Mouse (Mus musculus) gastrocnemius, adult 2 months (tissue): ENCODE data around the gene Olfr1286. TPM values are rescaled to one million over a fixed set of nuclear protein-coding genes. Genes with fewer than 3 reads are reported as not detected.

Source experiments
- DNase-seq: peaks from one replicate; pipeline ENCODE4 v3.0.0; 2022
- H3K27ac ChIP-seq: fragments of 200-600 bp; 2 replicates; pipeline ENCODE4 v1.8.1; 2022; ENCODE audit warnings: mild to moderate bottlenecking
- H3K4me3 ChIP-seq: fragments of 200-600 bp; 2 replicates; pipeline ENCODE4 v1.8.1; 2022; ENCODE audit warnings: mild to moderate bottlenecking, moderate library complexity
- CTCF ChIP-seq: fragments of 200-600 bp; IDR thresholded peaks from 2 replicates; pipeline ENCODE4 v1.8.1; 2022; ENCODE audit warnings: antibody characterized with exemption, mild to moderate bottlenecking, moderate library complexity
- intact Hi-C: fragments of 180-260 bp; cut with DNase I; formaldehyde crosslinking; loops from one replicate; pipeline ENCODE4 v1.15.1; 2025
- long read RNA-seq, 2 experiments: library from polyadenylated mRNA; stranded (forward); transcript quantifications; one replicate each; pipeline ENCODE4 v2.0.0; 2021
- total RNA-seq, 2 experiments: library from RNA; stranded (reverse); gene quantifications; 2 replicates each; pipeline ENCODE4 v1.2.3; 2021

Gene Olfr1286
- total RNA-seq = not detected
- long read RNA-seq, experiment 1 = 0 reads
- long read RNA-seq, experiment 2 = 0 reads

DNA sequence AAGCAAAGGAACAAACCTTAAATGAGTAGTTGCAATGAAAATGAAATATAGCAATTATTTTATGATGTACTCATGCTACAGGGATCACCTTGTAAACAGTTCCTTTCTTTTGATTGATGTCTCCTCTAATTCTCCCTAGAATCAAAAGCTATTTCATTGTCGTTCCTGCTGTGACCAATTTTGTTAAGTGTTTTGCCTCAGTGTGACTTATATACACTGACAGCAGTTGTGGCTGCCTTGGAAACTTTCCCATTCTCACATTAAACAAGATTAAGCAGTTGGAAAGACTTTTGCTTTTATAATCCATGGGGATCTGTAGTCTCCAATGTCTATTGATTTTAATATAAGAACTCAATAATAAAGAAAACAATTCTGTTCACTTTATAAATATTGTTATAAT lies at the start of gene Olfr1286:
Gene Olfr1286 (minus strand): TSS at position 185 of the 400 bp plus-strand sequence.
- Histone ChIP-seq H3K27ac (no peak within 1 kb of the TSS), H3K4me3 (no peak within 1 kb of the TSS)
- no peak for TF ChIP-seq CTCF
- no peak for DNase-seq
- intact Hi-C loops = no loop called here

DNA sequence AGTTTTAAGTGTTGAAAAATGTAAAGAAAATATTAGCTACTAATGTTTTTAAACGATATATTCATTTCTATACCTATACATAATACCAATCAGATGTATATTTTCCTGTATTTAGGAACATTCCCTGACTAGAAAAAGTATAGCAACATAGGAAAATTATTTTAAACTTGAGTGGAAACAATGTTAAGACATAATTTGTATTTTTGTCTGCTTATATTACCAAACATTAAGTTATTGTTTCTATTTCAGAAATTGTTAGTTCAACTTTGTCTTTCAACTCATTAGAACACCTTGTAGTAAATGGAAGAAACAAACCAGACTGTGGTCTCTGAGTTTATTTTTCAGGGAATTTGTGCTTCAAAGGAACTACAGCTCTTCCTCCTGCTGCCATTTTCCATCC lies 25.9 kb upstream of the Olfr1286 start, which contains the start of gene Olfr1287:
Gene Olfr1287 (plus strand): TSS at position 301 of the 400 bp plus-strand sequence.
- intact Hi-C loops = no loop called here
- Histone ChIP-seq H3K4me3 (no peak within 1 kb of the TSS), H3K27ac (no peak within 1 kb of the TSS)
- TF ChIP-seq CTCF = no peak
- DNase-seq = no peak

DNA sequence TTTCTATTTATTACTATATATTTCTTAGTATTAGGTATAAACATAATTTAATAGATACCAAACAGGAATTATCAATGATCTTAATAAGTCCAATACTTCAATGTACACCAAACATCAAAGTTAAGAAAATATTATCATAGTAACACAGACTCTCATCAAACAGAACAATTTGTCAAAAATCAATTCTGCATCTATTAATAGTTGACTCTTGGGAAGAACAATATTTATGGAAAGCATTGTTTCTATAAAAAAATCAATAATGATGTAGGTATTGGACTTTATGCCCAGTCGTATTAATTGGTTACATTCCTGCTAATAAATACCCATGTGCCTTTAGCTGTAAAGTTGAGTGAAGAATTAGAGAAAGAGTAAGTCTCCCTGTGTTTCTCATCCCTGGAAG lies 47.7 kb downstream of the Olfr1286 start, which contains the start of gene Olfr1284:
Gene Olfr1284 (plus strand): TSS at position 301 of the 400 bp plus-strand sequence.
- no peak within 1 kb of the TSS for H3K27ac ChIP-seq
- no peak for DNase-seq
- TF ChIP-seq CTCF = no peak
- no peak within 1 kb of the TSS for H3K4me3 ChIP-seq
- intact Hi-C loops = no loop called here

Other genes starting within 250 kb of the Olfr1286 start
- not detected for gene 4930430A15Rik, start 193.5 kb downstream of the Olfr1286 start, total RNA-seq
- not detected for gene Olfr1275, start 187.8 kb downstream of the Olfr1286 start, total RNA-seq
- not detected for gene Olfr1276, start 168.6 kb downstream of the Olfr1286 start, total RNA-seq
- not detected for gene Olfr1277, start 149.0 kb downstream of the Olfr1286 start, total RNA-seq
- gene Olfr1278, start 133.0 kb downstream of the Olfr1286 start, total RNA-seq = not detected
- gene Olfr1279, start 122.5 kb downstream of the Olfr1286 start, total RNA-seq = not detected
- gene Olfr1280, start 109.1 kb downstream of the Olfr1286 start, total RNA-seq = not detected
- gene Olfr1281, start 96.6 kb downstream of the Olfr1286 start, total RNA-seq = not detected
- gene Olfr1282, start 87.0 kb downstream of the Olfr1286 start, total RNA-seq = not detected
- gene Olfr1283, start 56.3 kb downstream of the Olfr1286 start, total RNA-seq = not detected
- gene Olfr1284, start 47.6 kb downstream of the Olfr1286 start, total RNA-seq = not detected
- gene Olfr1287, start 26.0 kb upstream of the Olfr1286 start, total RNA-seq = not detected
- gene Olfr1288, start 51.0 kb upstream of the Olfr1286 start, total RNA-seq = not detected
- gene Olfr1289, start 57.7 kb upstream of the Olfr1286 start, total RNA-seq = not detected
- not detected for gene Olfr1290, start 70.7 kb upstream of the Olfr1286 start, total RNA-seq
- not detected for gene Olfr1291-ps1, start 74.1 kb upstream of the Olfr1286 start, total RNA-seq
- not detected for gene Olfr1293-ps, start 102.1 kb upstream of the Olfr1286 start, total RNA-seq
- gene Olfr1294, start 117.2 kb upstream of the Olfr1286 start, total RNA-seq = not detected
- not detected for gene Olfr1295, start 146.6 kb upstream of the Olfr1286 start, total RNA-seq
- gene Olfr1297, start 203.4 kb upstream of the Olfr1286 start, total RNA-seq = not detected
- gene Olfr1298, start 226.1 kb upstream of the Olfr1286 start, total RNA-seq = not detected
- not detected for gene Olfr1299, start 238.3 kb upstream of the Olfr1286 start, total RNA-seq